Mouse (Mus musculus) CH12.LX (cell line): ENCODE data around the gene Trim62. TPM values are rescaled to one million over a fixed set of nuclear protein-coding genes. Genes with fewer than 3 reads are reported as not detected.

Source experiments
- DNase-seq: peaks from one replicate; pipeline ENCODE4 v3.0.0-alpha.2; 2013; ENCODE audit errors: extremely low read depth
- H3K27ac ChIP-seq: 2 replicates; pipeline ENCODE4 v1.5.1; 2012; ENCODE audit warnings: low read depth, mild to moderate bottlenecking, control low read depth, moderate library complexity; ENCODE audit not compliant: insufficient read depth
- H3K27me3 ChIP-seq: replicated peaks from 2 replicates; pipeline ENCODE3; 2012; ENCODE audit warnings: inconsistent platforms
- H3K36me3 ChIP-seq, 2 experiments: replicated peaks in 1 of 2; 2 replicates each; pipeline versions ENCODE3 to v1.6.1; 2012; ENCODE audit warnings: inconsistent platforms in 1 of 2, low read length in 1 of 2, mild to moderate bottlenecking in 1 of 2, mixed read lengths in 1 of 2, moderate library complexity in 1 of 2; ENCODE audit not compliant: control insufficient read depth in 1 of 2, insufficient read depth in 1 of 2
- H3K4me1 ChIP-seq, 2 experiments: 2 replicates each; pipeline ENCODE4 v1.6.1; 2012; ENCODE audit warnings: inconsistent platforms in 1 of 2, moderate library complexity in 1 of 2; ENCODE audit not compliant: insufficient read depth in 2 of 2, control insufficient read depth in 1 of 2
- H3K4me2 ChIP-seq: 2 replicates; pipeline ENCODE4 v1.6.1; 2012; ENCODE audit warnings: low read depth, mild to moderate bottlenecking, control low read depth; ENCODE audit not compliant: poor library complexity, insufficient read depth, severe bottlenecking
- H3K4me3 ChIP-seq, 3 experiments: fragments of 150-350 bp in 1 of 3; sonication (generic) in 1 of 3; replicated peaks in 1 of 3; 2 replicates each; pipeline versions ENCODE3 to v1.5.1; 2011 to 2012; ENCODE audit warnings: low read depth in 2 of 3, low read length in 2 of 3, mild to moderate bottlenecking in 2 of 3, moderate library complexity in 2 of 3, control low read depth in 1 of 3, improper control_type of control experiment in 1 of 3, inconsistent platforms in 1 of 3, mixed read lengths in 1 of 3; ENCODE audit not compliant: poor library complexity in 1 of 3
- H3K79me2 ChIP-seq: replicated peaks from 2 replicates; pipeline ENCODE4 v1.6.1; 2012; ENCODE audit warnings: mild to moderate bottlenecking, moderate library complexity; ENCODE audit not compliant: control insufficient read depth, poor library complexity, insufficient read depth, severe bottlenecking; ENCODE audit errors: extremely low read depth
- H3K9ac ChIP-seq: 2 replicates; pipeline ENCODE4 v1.6.1; 2012; ENCODE audit warnings: low read depth, mild to moderate bottlenecking, control low read depth, moderate library complexity; ENCODE audit not compliant: insufficient read depth
- H3K9me3 ChIP-seq: replicated peaks from 2 replicates; pipeline ENCODE3; 2012; ENCODE audit warnings: low read length, inconsistent platforms, mixed read lengths
- CHD2 ChIP-seq: IDR thresholded peaks from 2 replicates; pipeline ENCODE4 v1.6.1; 2011; ENCODE audit warnings: low read length, improper control_type of control experiment
- ELF1 ChIP-seq: IDR thresholded peaks from 2 replicates; pipeline ENCODE4 v1.6.1; 2014; ENCODE audit warnings: low read depth, mild to moderate bottlenecking, inconsistent platforms, low read length, improper control_type of control experiment
- EP300 ChIP-seq: IDR thresholded peaks from 2 replicates; pipeline ENCODE4 v1.6.1; 2011; ENCODE audit warnings: low read length, improper control_type of control experiment
- ETS1 ChIP-seq: conservative IDR thresholded peaks from 2 replicates; pipeline ENCODE4 v1.6.1; 2012; ENCODE audit warnings: low read depth, mild to moderate bottlenecking, inconsistent platforms, low read length, improper control_type of control experiment, moderate library complexity
- GABPA ChIP-seq: IDR thresholded peaks from 2 replicates; pipeline ENCODE4 v1.6.1; 2012; ENCODE audit warnings: low read depth, low read length, improper control_type of control experiment, inconsistent platforms; ENCODE audit not compliant: insufficient replicate concordance
- JUND ChIP-seq: conservative IDR thresholded peaks from 2 replicates; pipeline ENCODE4 v1.6.1; 2011; ENCODE audit warnings: low read depth, low read length, improper control_type of control experiment
- KAT2A ChIP-seq: IDR thresholded peaks from 2 replicates; pipeline ENCODE4 v1.6.1; 2012; ENCODE audit warnings: low read length, improper control_type of control experiment, inconsistent platforms; ENCODE audit not compliant: insufficient replicate concordance
- MAFK ChIP-seq: IDR thresholded peaks from 2 replicates; pipeline ENCODE4 v1.6.1; 2011; ENCODE audit warnings: low read length, improper control_type of control experiment; ENCODE audit not compliant: insufficient replicate concordance
- MEF2A ChIP-seq: IDR thresholded peaks from 2 replicates; pipeline ENCODE4 v1.6.1; 2014; ENCODE audit warnings: low read depth, mild to moderate bottlenecking, inconsistent platforms, low read length, improper control_type of control experiment, borderline replicate concordance
- MXI1 ChIP-seq: IDR thresholded peaks from 2 replicates; pipeline ENCODE4 v1.6.1; 2011; ENCODE audit warnings: mild to moderate bottlenecking, low read depth, low read length, improper control_type of control experiment
- MYC ChIP-seq: IDR thresholded peaks from 2 replicates; pipeline ENCODE4 v1.6.1; 2011; ENCODE audit warnings: low read depth, mild to moderate bottlenecking, improper control_type of control experiment, low read length
- NRF1 ChIP-seq: IDR thresholded peaks from 2 replicates; pipeline ENCODE4 v1.6.1; 2014; ENCODE audit warnings: low read depth, mild to moderate bottlenecking, inconsistent platforms, low read length, improper control_type of control experiment, moderate library complexity
- POLR2A ChIP-seq: IDR thresholded peaks from 2 replicates; pipeline ENCODE4 v1.6.1; 2011; ENCODE audit warnings: low read depth, mild to moderate bottlenecking, improper control_type of control experiment, low read length
- RAD21 ChIP-seq: IDR thresholded peaks from 2 replicates; pipeline ENCODE4 v1.6.1; 2011; ENCODE audit warnings: low read depth, mild to moderate bottlenecking, low read length, improper control_type of control experiment, moderate library complexity
- RCOR1 ChIP-seq: conservative IDR thresholded peaks from 2 replicates; pipeline ENCODE4 v1.6.1; 2012; ENCODE audit warnings: low read depth, mild to moderate bottlenecking, inconsistent platforms, low read length, improper control_type of control experiment
- TBP ChIP-seq: conservative IDR thresholded peaks from 2 replicates; pipeline ENCODE4 v1.6.1; 2011; ENCODE audit warnings: low read depth, low read length, improper control_type of control experiment
- dilution Hi-C: fragments of 300-500 bp; cut with MboI; formaldehyde crosslinking; loops from 2 replicates; pipeline ENCODE4 v1.14.3; 2020; ENCODE audit warnings: low sequenced_read_pairs; ENCODE audit not compliant: extremely low pct_unique_long_range_greater_than_20kb, extremely low pct_ligation_motif_present
- in situ Hi-C: fragments of 300-500 bp; cut with MboI; formaldehyde crosslinking; loops from 3 replicates; pipeline ENCODE4 v1.14.3; 2019; ENCODE audit warnings: low sequenced_read_pairs, low pct_ligation_motif_present, low pct_unique_long_range_greater_than_20kb, mixed read lengths
- polyA plus RNA-seq: library from polyadenylated mRNA; unstranded; fragments of >175 nt; gene quantifications from 2 replicates; pipeline ENCODE4 v1.2.1, GENCODE M21; 2012; ENCODE audit warnings: low read depth; ENCODE audit not compliant: insufficient read length
- total RNA-seq, 2 experiments: library from RNA; depleted of rRNA; stranded (reverse); fragments of 300-350 nt in 1 of 2; fragments of >200 nt in 1 of 2; gene quantifications; 2 replicates each; pipeline ENCODE4 v1.2.3; 2012 to 2014

Gene Trim62
- total and polyA plus RNA-seq, 3 experiments: 0.40 to 2.7 (median 0.98) TPM

DNA sequence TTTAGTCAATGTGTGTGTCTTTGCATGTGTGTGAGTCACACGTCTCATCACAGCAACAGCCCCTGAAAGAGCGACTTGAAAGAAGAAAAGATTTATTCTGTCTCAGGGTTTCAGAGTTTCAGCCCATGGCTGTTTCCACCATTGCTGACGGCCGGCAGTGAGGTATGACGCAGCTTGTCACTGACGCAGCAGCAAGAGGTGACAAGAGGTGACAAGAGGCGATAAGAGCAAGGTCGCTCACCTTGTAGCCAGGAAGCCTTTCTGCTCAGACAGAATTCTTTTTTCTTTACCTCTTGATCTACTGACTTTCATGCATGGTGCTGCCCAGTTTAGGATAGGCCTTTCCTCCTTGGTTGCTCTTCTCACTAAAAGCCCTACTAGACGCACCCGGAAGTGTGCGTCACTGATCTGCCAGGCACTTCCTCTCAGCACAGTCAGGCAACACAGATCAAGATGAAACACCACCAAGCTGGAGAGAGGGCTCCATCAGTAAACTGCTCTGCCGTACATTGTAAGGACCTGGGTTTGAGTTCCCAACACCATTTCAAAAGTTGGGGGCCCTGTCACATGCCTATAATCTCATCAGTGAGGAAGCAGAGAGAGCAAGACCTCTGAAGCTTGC, 31.0 kb upstream of the Trim62 start:
- Histone ChIP-seq H3K36me3 (no peaks in the 10 kb centered on the region), H3K4me3 (no peak overlapping the region), H3K4me1 (peaks cover 8 to 16% of the 10 kb centered on the region in 2 experiments), H3K27ac (no peak overlapping the region), H3K9me3 (no peaks in the 10 kb centered on the region), H3K4me2 (no peak overlapping the region), H3K79me2 (no peaks in the 10 kb centered on the region), H3K9ac (no peak overlapping the region), H3K27me3 (no peaks in the 10 kb centered on the region)
- in situ Hi-C loops: loop anchor here (10.0 kb wide), 1 partner anchor 138 kb away; no protein-coding TSS in a partner anchor
- dilution Hi-C loops: no loop called here
- DNase-seq: no peak
- TF ChIP-seq RAD21: no peak
- no peak for TF ChIP-seq ETS1
- TF ChIP-seq NRF1: no peak
- TF ChIP-seq POLR2A: no peak
- no peak for TF ChIP-seq CHD2
- no peak for TF ChIP-seq KAT2A
- TF ChIP-seq GABPA: no peak
- TF ChIP-seq EP300: no peak
- TF ChIP-seq ELF1: no peak
- TF ChIP-seq JUND: no peak
- TF ChIP-seq RCOR1: no peak
- TF ChIP-seq MXI1: no peak
- TF ChIP-seq TBP: no peak
- no peak for TF ChIP-seq MEF2A
- no peak for TF ChIP-seq MYC

GRCm38 (mm10) chr4:128853117-128853516, 30.3 kb upstream of the Trim62 start:
- Histone ChIP-seq H3K9me3 (no peaks in the 10 kb centered on the region), H3K4me2 (no peak overlapping the region), H3K9ac (no peak overlapping the region), H3K79me2 (no peaks in the 10 kb centered on the region), H3K4me3 (no peak overlapping the region), H3K27ac (no peak overlapping the region), H3K27me3 (no peaks in the 10 kb centered on the region), H3K36me3 (no peaks in the 10 kb centered on the region), H3K4me1 (peaks cover 8 to 21% of the 10 kb centered on the region in 2 experiments)
- no peak for DNase-seq
- in situ Hi-C loops: loop anchor here (10.0 kb wide), 1 partner anchor 138 kb away; no protein-coding TSS in a partner anchor
- dilution Hi-C loops: no loop called here
- TF ChIP-seq MXI1: no peak
- TF ChIP-seq MAFK: no peak
